Mouse (Mus musculus) C2C12 (cell line): ENCODE measurements around the gene Dcaf8.

ENCODE experiments used
- CEBPB ChIP-seq: IDR thresholded peaks from one replicate; pipeline ENCODE4 v1.6.1; 2011; ENCODE audit warnings: low read depth, mild to moderate bottlenecking, control low read depth, moderate library complexity
- CTCF ChIP-seq: IDR thresholded peaks from one replicate; pipeline ENCODE4 v1.5.1; 2011; ENCODE audit not compliant: control insufficient read depth, insufficient read depth, insufficient read length
- FOSL1 ChIP-seq: IDR thresholded peaks from one replicate; pipeline ENCODE4 v1.8.0; 2011; ENCODE audit warnings: mild to moderate bottlenecking, low read length; ENCODE audit not compliant: poor library complexity, insufficient read depth, severe bottlenecking
- MYOD1 ChIP-seq: IDR thresholded peaks from one replicate; pipeline ENCODE4 v1.6.1; 2011; ENCODE audit warnings: low read depth; ENCODE audit not compliant: control insufficient read depth, insufficient read length
- MYOG ChIP-seq: IDR thresholded peaks from one replicate; pipeline ENCODE4 v1.6.1; 2011; ENCODE audit not compliant: control insufficient read depth, insufficient read length; ENCODE audit errors: extremely low read depth

- TF ChIP-seq CTCF (no peak), FOSL1 (no peak), MYOG (no peak), CEBPB (no peak), MYOD1 (no peak)
These were observed 52.3 kb downstream of the Dcaf8 start for GRCm38 (mm10) chr1:172200161-172200560.
